Mouse (Mus musculus) left cerebral cortex, postnatal 4 days (tissue): ENCODE results near the gene Gprc5c. TPM values are rescaled to one million over a fixed set of nuclear protein-coding genes. Genes with fewer than 3 reads are reported as not detected.

Experiments
- DNase-seq: peaks from one replicate; pipeline ENCODE4 v3.0.0-alpha.2; 2022
- intact Hi-C: fragments of 180-260 bp; cut with DNase I; formaldehyde crosslinking; loops from one replicate; pipeline ENCODE4 v1.15.1; 2025
- total RNA-seq, 2 experiments: library from RNA; stranded (reverse); gene quantifications; 2 replicates each; pipeline ENCODE4 v1.2.3; 2021

Gene Gprc5c
- total RNA-seq, 2 experiments from 2014 or later: 4.9 to 5.6 TPM

- no peak for DNase-seq
Observed at GRCm38 (mm10) chr11:114866486-114867360, 15.8 kb downstream of the Gprc5c start.

GRCm38 (mm10) chr11:114867361-114868235 is 16.6 kb downstream of the Gprc5c start:
- no peak for DNase-seq
- intact Hi-C loops: no loop called here

More at GRCm38 (mm10) chr11:114866486-114867360, 15.8 kb downstream of the Gprc5c start:
- intact Hi-C loops: no loop called here

GRCm38 (mm10) chr11:114868280-114868679 is 17.3 kb downstream of the Gprc5c start:
- DNase-seq: no peak
- intact Hi-C loops: no loop called here

- no peak for DNase-seq
- intact Hi-C loops: loop anchor here (10.0 kb wide), 2 partner anchors 55 to 125 kb away; no protein-coding TSS in a partner anchor
Observed at GRCm38 (mm10) chr11:114869787-114870186, 18.8 kb downstream of the Gprc5c start.

- no peak for DNase-seq
- intact Hi-C loops: loop anchor here (10.0 kb wide), 2 partner anchors 57 to 127 kb away; no protein-coding TSS in a partner anchor
Observed at GRCm38 (mm10) chr11:114871540-114871939, 20.6 kb downstream of the Gprc5c start.

- intact Hi-C loops: loop anchor here (10.0 kb wide), 2 partner anchors 58 to 128 kb away; no protein-coding TSS in a partner anchor
- DNase-seq: no peak
Observed at GRCm38 (mm10) chr11:114873022-114873817, 22.3 kb downstream of the Gprc5c start.

GRCm38 (mm10) chr11:114874226-114875145 is 23.5 kb downstream of the Gprc5c start:
- DNase-seq: no peak
- intact Hi-C loops: loop anchor here (10.0 kb wide), 2 partner anchors 60 to 130 kb away; no protein-coding TSS in a partner anchor

GRCm38 (mm10) chr11:114875301-114875801 is 24.4 kb downstream of the Gprc5c start:
- intact Hi-C loops: loop anchor here (10.0 kb wide), 2 partner anchors 61 to 131 kb away; no protein-coding TSS in a partner anchor
- peak; percentile 16 for DNase-seq

GRCm38 (mm10) chr11:114876176-114876575 is 25.2 kb downstream of the Gprc5c start:
- intact Hi-C loops: loop anchor here (10.0 kb wide), 2 partner anchors 61 to 131 kb away; no protein-coding TSS in a partner anchor
- no peak for DNase-seq

GRCm38 (mm10) chr11:114876621-114877020 is 25.7 kb downstream of the Gprc5c start:
- no peak for DNase-seq
- intact Hi-C loops: loop anchor here (10.0 kb wide), 2 partner anchors 62 to 132 kb away; no protein-coding TSS in a partner anchor

GRCm38 (mm10) chr11:114877145-114877544 is 26.2 kb downstream of the Gprc5c start:
- DNase-seq: peak; percentile 73
- intact Hi-C loops: loop anchor here (10.0 kb wide), 2 partner anchors 62 to 132 kb away; no protein-coding TSS in a partner anchor

- intact Hi-C loops: loop anchor here (10.0 kb wide), 2 partner anchors 65 to 135 kb away; no protein-coding TSS in a partner anchor
- no peak for DNase-seq
Observed at GRCm38 (mm10) chr11:114879666-114880065, 28.7 kb downstream of the Gprc5c start.

- DNase-seq: no peak
- intact Hi-C loops: no loop called here
Observed at GRCm38 (mm10) chr11:114880185-114880584, 29.2 kb downstream of the Gprc5c start.

GRCm38 (mm10) chr11:114880589-114880988 is 29.6 kb downstream of the Gprc5c start:
- peak; percentile 49 for DNase-seq
- intact Hi-C loops: no loop called here

- no peak for DNase-seq
- intact Hi-C loops: no loop called here
Observed at GRCm38 (mm10) chr11:114883251-114883789, 32.4 kb downstream of the Gprc5c start.

- DNase-seq: peak; percentile 74
- intact Hi-C loops: no loop called here
Observed at GRCm38 (mm10) chr11:114884380-114885100, 33.6 kb downstream of the Gprc5c start.

- no peak for DNase-seq
- intact Hi-C loops: no loop called here
Observed at GRCm38 (mm10) chr11:114889991-114890518, 39.1 kb downstream of the Gprc5c start, which contains the start of gene Cd300a. Gene Cd300a (plus strand): TSS chr11:114890041.
